Mouse (Mus musculus) lung, postnatal 0 days (tissue): Measurements from ENCODE around the gene Aspscr1.
A peak's percentile ranks its signal among the peaks of the same experiment; 100 is the strongest.

Experiments
- CTCF ChIP-seq: IDR thresholded peaks from 2 replicates; pipeline ENCODE4 v1.5.1; 2016; ENCODE audit warnings: antibody characterized with exemption, mild to moderate bottlenecking
- EP300 ChIP-seq: IDR thresholded peaks from 2 replicates; pipeline ENCODE4 v1.6.1; 2016; ENCODE audit warnings: antibody characterized with exemption, mild to moderate bottlenecking, control low read depth

GRCm38 (mm10) chr11:120679909-120680308 is 7.1 kb downstream of the Aspscr1 start:
- TF ChIP-seq EP300 = no peak
- TF ChIP-seq CTCF = peak; percentile 73
